Mouse (Mus musculus) liver, postnatal 0 days (tissue): ENCODE data around the gene Fggy. TPM values are rescaled to one million over a fixed set of nuclear protein-coding genes. Genes with fewer than 3 reads are reported as not detected.

Experiments used
- ATAC-seq: fragments of 200-750 bp; cut with Nextera tagmentation; 2 replicates; pipeline ENCODE4 v1.8.0; 2017; ENCODE audit warnings: mild to moderate bottlenecking, moderate library complexity
- DNase-seq: peaks from one replicate; pipeline ENCODE4 v3.0.0-alpha.2; 2016
- H3K27ac ChIP-seq: fragments of 300-500 bp; sonication (generic); 2 replicates; pipeline ENCODE4 v1.5.1; 2014; ENCODE audit warnings: antibody characterized with exemption, moderate library complexity, mild to moderate bottlenecking, low read depth
- H3K27me3 ChIP-seq: fragments of 300-500 bp; sonication (generic); 2 replicates; pipeline ENCODE4 v1.6.1; 2014; ENCODE audit warnings: low read length, control low read depth, mixed read lengths; ENCODE audit not compliant: insufficient read depth
- H3K36me3 ChIP-seq: fragments of 300-500 bp; sonication (generic); replicated peaks from 2 replicates; pipeline ENCODE4 v1.6.1; 2014; ENCODE audit warnings: mild to moderate bottlenecking, control low read depth, low read length, moderate library complexity, mixed read lengths; ENCODE audit not compliant: insufficient read depth
- H3K4me1 ChIP-seq: fragments of 300-500 bp; sonication (generic); 2 replicates; pipeline ENCODE4 v1.6.1; 2014; ENCODE audit warnings: antibody characterized with exemption, mild to moderate bottlenecking, control low read depth; ENCODE audit not compliant: insufficient read depth
- H3K4me2 ChIP-seq: fragments of 300-500 bp; sonication (generic); 2 replicates; pipeline ENCODE4 v1.6.1; 2014; ENCODE audit warnings: low read depth, mild to moderate bottlenecking, low read length, moderate library complexity, mixed read lengths
- H3K4me3 ChIP-seq: fragments of 300-500 bp; sonication (generic); 2 replicates; pipeline ENCODE4 v1.5.1; 2014; ENCODE audit warnings: low read depth, low read length
- H3K9ac ChIP-seq: fragments of 300-500 bp; sonication (generic); replicated peaks from 2 replicates; pipeline ENCODE4 v1.6.1; 2014; ENCODE audit warnings: mild to moderate bottlenecking, moderate library complexity
- H3K9me3 ChIP-seq: fragments of 300-500 bp; sonication (generic); 2 replicates; pipeline ENCODE4 v1.6.1; 2016; ENCODE audit warnings: mild to moderate bottlenecking, control low read depth, low read length, mixed read lengths
- CTCF ChIP-seq: sonication (generic); IDR thresholded peaks from 2 replicates; pipeline ENCODE4 v1.5.1; 2016; ENCODE audit warnings: antibody characterized with exemption, low read depth
- EP300 ChIP-seq: IDR thresholded peaks from 2 replicates; pipeline ENCODE4 v1.6.1; 2016; ENCODE audit warnings: antibody characterized with exemption, low read depth, mild to moderate bottlenecking
- WGBS: fragments of 180-500 bp; shearing (Covaris S2); extraction: QIAGEN DNeasy Blood & Tissue Kit; methylation state at CpG from one replicate; pipeline ENCODE4 v1.1.7; 2014; ENCODE audit not compliant: insufficient replicate concordance; 5-methylcytosine and 5-hydroxymethylcytosine counted together
- polyA plus RNA-seq: library from polyadenylated mRNA; unstranded; fragments of >200 nt; fragmentation: Nextera tagmentation; extraction: Ambion mirVana; gene quantifications from 2 replicates; pipeline ENCODE4 v1.2.1, GENCODE M21; 2015

Fggy gene
- polyA plus RNA-seq, 1 experiment from 2014 or later, result 45.4 TPM

GRCm38 (mm10) chr4:95909689-95910654, 352.7 kb downstream of the Fggy start:
- H3K36me3 ChIP-seq, result no peaks in the 10 kb centered on the region
- H3K9me3 ChIP-seq, result no peaks in the 10 kb centered on the region
- no peak overlapping the region for H3K27ac ChIP-seq
- DNase-seq (no peak), ATAC-seq (no peak)
- no peak overlapping the region for H3K4me2 ChIP-seq
- no peaks in the 10 kb centered on the region for H3K4me1 ChIP-seq
- TF ChIP-seq EP300, result no peak
- H3K27me3 ChIP-seq, result no peaks in the 10 kb centered on the region
- no peak overlapping the region for H3K9ac ChIP-seq
- no peak overlapping the region for H3K4me3 ChIP-seq
- WGBS, result 69% methylated on average over 2 of the region's 2 CpGs

GRCm38 (mm10) chr4:95913026-95913425, 355.7 kb downstream of the Fggy start:
- TF ChIP-seq EP300 (no peak), CTCF (no peak)
- WGBS, result 74% methylated on average over 1 of the region's 1 CpGs
- no peak for ATAC-seq
- Histone ChIP-seq H3K4me1 (no peaks in the 10 kb centered on the region), H3K27me3 (no peaks in the 10 kb centered on the region), H3K4me2 (no peak overlapping the region), H3K4me3 (no peak overlapping the region), H3K36me3 (no peaks in the 10 kb centered on the region), H3K9ac (no peak overlapping the region), H3K27ac (no peak overlapping the region), H3K9me3 (no peaks in the 10 kb centered on the region)
- DNase-seq, result no peak

- H3K27me3 ChIP-seq, result no peaks in the 10 kb centered on the region
- H3K4me3 ChIP-seq, result no peak overlapping the region
- 74% methylated on average over 8 of the region's 8 CpGs for WGBS
- no peak overlapping the region for H3K27ac ChIP-seq
- no peak overlapping the region for H3K9ac ChIP-seq
- no peaks in the 10 kb centered on the region for H3K9me3 ChIP-seq
- no peaks in the 10 kb centered on the region for H3K4me1 ChIP-seq
- H3K36me3 ChIP-seq, result no peaks in the 10 kb centered on the region
- DNase-seq, result no peak
- ATAC-seq, result no peak
- H3K4me2 ChIP-seq, result no peak overlapping the region
- TF ChIP-seq EP300 (no peak), CTCF (no peak)
These were observed 358.6 kb downstream of the Fggy start for GRCm38 (mm10) chr4:95915628-95916579.

GRCm38 (mm10) chr4:95917703-95918102, 360.4 kb downstream of the Fggy start:
- Histone ChIP-seq H3K36me3 (no peaks in the 10 kb centered on the region), H3K27me3 (no peaks in the 10 kb centered on the region), H3K9ac (no peak overlapping the region), H3K4me2 (no peak overlapping the region), H3K4me3 (no peak overlapping the region), H3K4me1 (no peaks in the 10 kb centered on the region), H3K9me3 (no peaks in the 10 kb centered on the region), H3K27ac (no peak overlapping the region)
- no peak for TF ChIP-seq EP300
- TF ChIP-seq CTCF, result no peak
- DNase-seq (no peak), ATAC-seq (no peak)
- WGBS, result 75% methylated on average over 6 of the region's 6 CpGs

- DNase-seq (no peak), ATAC-seq (no peak)
- H3K27ac ChIP-seq, result no peak overlapping the region
- H3K4me2 ChIP-seq, result no peak overlapping the region
- H3K4me1 ChIP-seq, result no peaks in the 10 kb centered on the region
- TF ChIP-seq CTCF, result no peak
- no peaks in the 10 kb centered on the region for H3K36me3 ChIP-seq
- no peak overlapping the region for H3K9ac ChIP-seq
- H3K9me3 ChIP-seq, result no peaks in the 10 kb centered on the region
- no peak overlapping the region for H3K4me3 ChIP-seq
- WGBS, result 72% methylated on average over 4 of the region's 4 CpGs
- H3K27me3 ChIP-seq, result no peaks in the 10 kb centered on the region
These were observed 363.1 kb downstream of the Fggy start for GRCm38 (mm10) chr4:95920448-95920847.
